Mouse (Mus musculus): ENCODE results near the gene Foxp4. TPM values are rescaled to one million over a fixed set of nuclear protein-coding genes. Genes with fewer than 3 reads are reported as not detected.
A peak's percentile ranks its signal among the peaks of the same experiment; 100 is the strongest.

The Foxp4 gene
- polyA plus RNA-seq, 1 experiment from 2014 or later: 18.0 TPM

DNA sequence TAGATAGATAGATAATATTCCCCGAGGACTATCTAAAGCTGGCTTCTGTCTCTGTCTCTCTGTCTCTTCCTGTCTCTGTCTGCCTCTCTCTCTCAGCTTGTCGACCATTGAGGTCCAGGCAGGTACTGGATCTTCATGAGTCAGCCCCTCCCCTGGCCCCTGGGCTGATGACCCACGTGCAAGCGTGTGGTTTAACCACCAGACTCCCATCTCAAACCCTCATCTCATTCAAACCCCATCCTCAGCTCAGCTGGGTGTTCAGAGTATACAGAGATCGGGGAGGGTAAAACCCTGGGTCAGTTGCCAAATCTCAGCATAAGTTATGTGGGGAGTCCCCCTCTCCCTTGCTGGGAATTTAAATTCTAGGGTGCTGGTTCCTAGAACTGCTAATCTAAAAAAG lies 24.3 kb upstream of the Foxp4 start:
- no peak overlapping the region for H3K27ac ChIP-seq
- H3K27me3 ChIP-seq (ENCODE audit: poor library complexity, severe bottlenecking): peaks cover 92% of the 10 kb centered on the region
- H3K4me3 ChIP-seq: no peak overlapping the region
- 77% methylated on average over 5 of the region's 5 CpGs for WGBS
- no peak for DNase-seq (ENCODE audit: extremely low spot score, low spot score)
- no peaks in the 10 kb centered on the region for H3K9me3 ChIP-seq
- H3K36me3 ChIP-seq (replicated peaks): no peaks in the 10 kb centered on the region
- H3K4me1 ChIP-seq: peaks cover 49% of the 10 kb centered on the region

DNA sequence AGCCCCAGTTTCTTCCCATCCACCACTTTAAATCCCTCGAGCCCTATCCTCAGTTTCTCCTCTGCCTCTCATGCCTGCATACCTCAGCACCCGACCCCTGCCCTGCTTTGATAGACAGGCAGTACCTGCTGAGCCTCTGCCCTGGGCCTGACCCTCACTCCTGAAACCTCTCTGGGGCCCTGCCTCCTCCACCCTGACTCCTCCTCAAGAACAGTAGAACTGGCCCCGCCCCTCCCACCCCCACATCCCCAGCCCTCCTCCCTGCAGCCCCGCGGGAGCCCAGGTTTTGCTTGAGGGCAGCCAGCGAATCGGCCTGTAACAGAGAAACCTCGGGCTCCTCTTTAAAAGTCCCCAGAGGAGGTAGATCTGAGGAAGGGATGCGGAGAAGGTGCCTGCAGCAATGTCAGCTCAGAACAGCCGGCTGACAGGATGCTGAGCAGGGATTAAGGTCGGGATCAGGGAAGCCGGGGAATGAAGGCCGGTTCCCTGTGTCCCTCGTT lies 22.5 kb upstream of the Foxp4 start:
- H3K4me1 ChIP-seq: peaks cover 50% of the 10 kb centered on the region
- WGBS: 3% methylated on average over 14 of the region's 14 CpGs

DNA sequence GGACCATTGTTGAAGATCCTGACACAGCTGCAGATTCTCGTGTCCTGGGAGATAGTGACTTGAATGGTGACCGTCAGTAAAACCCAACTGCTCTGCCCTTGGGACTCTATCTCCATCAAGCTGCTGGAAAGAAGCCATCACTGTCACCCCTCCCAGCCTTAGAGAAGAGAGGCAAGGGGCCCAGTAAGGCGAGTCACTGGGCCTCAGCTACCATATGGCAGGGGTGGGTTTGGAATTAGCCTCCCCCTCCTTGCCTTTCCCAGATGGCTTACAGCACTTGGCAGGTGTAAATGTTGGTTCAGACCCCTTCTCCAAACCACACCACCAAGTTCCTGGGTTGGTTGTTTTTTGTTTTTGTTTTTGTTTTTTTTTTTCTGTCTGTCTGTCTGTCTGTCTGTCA lies 21.7 kb upstream of the Foxp4 start:
- Histone ChIP-seq H3K27me3 (ENCODE audit: poor library complexity, severe bottlenecking) (peaks cover 80% of the 10 kb centered on the region), H3K4me3 (no peak overlapping the region), H3K9me3 (no peaks in the 10 kb centered on the region), H3K36me3 (replicated peaks) (no peaks in the 10 kb centered on the region), H3K27ac (no peak overlapping the region), H3K4me1 (peaks cover 46% of the 10 kb centered on the region)
- DNase-seq (ENCODE audit: extremely low spot score, low spot score): no peak
- WGBS: 86% methylated on average over 3 of the region's 3 CpGs

More for the DNA sequence above, 22.5 kb upstream of the Foxp4 start:
- Histone ChIP-seq H3K4me3 (peak overlapping the region; percentile 31), H3K9me3 (no peaks in the 10 kb centered on the region), H3K36me3 (replicated peaks) (no peaks in the 10 kb centered on the region), H3K27ac (peak overlapping the region; percentile 73), H3K27me3 (ENCODE audit: poor library complexity, severe bottlenecking) (peaks cover 79% of the 10 kb centered on the region)
- DNase-seq (ENCODE audit: extremely low spot score, low spot score): peak; percentile 58

DNA sequence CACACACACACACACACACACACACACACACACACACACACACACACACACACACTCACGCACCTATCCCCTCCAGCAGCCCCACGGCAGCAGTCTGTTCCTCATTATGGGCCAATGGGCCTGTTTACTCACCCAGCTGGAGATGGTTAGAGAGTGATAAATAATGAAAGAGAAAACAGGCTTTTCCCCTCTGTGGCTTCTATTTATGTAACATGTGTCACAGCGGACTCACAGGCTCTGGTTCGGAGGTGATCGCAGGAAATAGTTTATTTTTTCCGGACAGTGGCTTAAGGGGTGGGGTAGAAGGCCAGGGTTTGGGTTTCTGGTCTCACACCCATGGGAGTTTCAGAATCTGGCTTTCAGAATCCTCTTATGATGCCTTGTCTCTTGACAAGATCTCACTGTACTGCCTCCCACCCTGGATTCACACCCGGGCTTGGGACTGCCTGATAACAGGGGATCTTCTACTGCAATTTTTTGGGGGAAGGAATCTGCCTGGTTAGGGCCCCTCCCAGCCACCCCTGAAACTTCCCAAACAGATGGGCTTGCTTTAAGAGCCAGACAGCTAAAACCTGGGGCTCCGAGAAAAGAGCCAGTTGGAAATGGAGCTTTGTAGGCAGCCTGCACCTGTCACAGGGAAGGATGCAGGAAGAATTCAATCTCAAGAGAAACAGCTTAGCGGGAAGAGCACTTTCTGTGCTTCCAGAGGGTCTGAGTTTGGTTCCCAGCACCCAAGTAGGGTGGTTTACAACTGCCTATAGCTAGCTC lies 18.8 kb upstream of the Foxp4 start:
- Histone ChIP-seq H3K27me3 (ENCODE audit: poor library complexity, severe bottlenecking) (peaks cover 69% of the 10 kb centered on the region), H3K36me3 (replicated peaks) (no peaks in the 10 kb centered on the region), H3K4me3 (no peak overlapping the region), H3K4me1 (peaks cover 44% of the 10 kb centered on the region), H3K9me3 (no peaks in the 10 kb centered on the region), H3K27ac (peak overlapping the region; percentile 1; the same call in 1 of the 2 replicates)
- DNase-seq (ENCODE audit: extremely low spot score, low spot score): no peak
- 65% methylated on average over 9 of the region's 9 CpGs for WGBS

DNA sequence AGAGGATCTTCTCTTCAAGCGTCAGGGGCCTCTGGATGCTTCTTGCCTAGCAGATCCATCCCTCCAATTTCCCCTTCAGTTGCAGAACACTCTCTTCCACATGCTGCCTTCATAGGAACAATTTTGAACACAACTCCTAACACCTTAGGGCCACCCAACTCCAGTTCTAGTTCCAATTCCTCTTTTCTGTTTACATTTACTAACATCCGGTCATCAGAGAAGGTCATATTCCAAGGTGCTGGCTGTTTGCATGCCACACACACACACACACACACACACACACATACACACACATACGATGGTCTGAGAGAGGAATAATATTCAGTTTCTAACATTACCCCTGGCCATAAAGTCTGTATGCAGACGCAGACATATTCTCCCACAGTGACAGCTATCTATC lies 17.6 kb upstream of the Foxp4 start:
- Histone ChIP-seq H3K4me3 (no peak overlapping the region), H3K4me1 (peaks cover 45% of the 10 kb centered on the region), H3K9me3 (no peaks in the 10 kb centered on the region), H3K27ac (no peak overlapping the region), H3K36me3 (replicated peaks) (no peaks in the 10 kb centered on the region), H3K27me3 (ENCODE audit: poor library complexity, severe bottlenecking) (peaks cover 65% of the 10 kb centered on the region)
- WGBS: 87% methylated on average over 4 of the region's 4 CpGs
- no peak for DNase-seq (ENCODE audit: extremely low spot score, low spot score)

DNA sequence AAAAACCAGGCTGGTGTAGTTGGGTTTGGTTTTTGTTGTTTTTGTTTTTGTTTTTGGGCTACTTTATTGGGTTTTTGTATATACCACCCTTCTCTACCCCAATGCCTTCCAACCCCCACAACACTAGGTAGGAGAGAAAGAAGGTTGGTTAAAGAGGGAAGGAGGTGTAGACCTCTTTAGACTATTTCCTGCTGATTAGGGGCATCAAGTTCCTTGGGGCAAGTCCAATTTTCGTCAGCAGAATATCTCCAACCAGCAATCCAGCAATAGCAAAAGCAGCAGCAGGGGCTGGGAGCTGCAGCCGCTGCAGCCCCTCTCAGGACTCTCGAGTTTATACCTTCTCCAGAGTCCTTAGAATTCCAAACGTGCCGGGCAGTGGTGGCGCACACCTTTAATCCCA lies 14.4 kb upstream of the Foxp4 start:
- H3K4me3 ChIP-seq: no peak overlapping the region
- H3K9me3 ChIP-seq: 0 out of 2 replicates have a peak, but pooled peaks cover 4% of the 10 kb centered on the region
- no peak for DNase-seq (ENCODE audit: extremely low spot score, low spot score)
- peaks cover 39% of the 10 kb centered on the region for H3K27me3 ChIP-seq (ENCODE audit: poor library complexity, severe bottlenecking)
- 78% methylated on average over 6 of the region's 6 CpGs for WGBS
- no peak overlapping the region for H3K27ac ChIP-seq
- H3K36me3 ChIP-seq (replicated peaks): no peaks in the 10 kb centered on the region
- H3K4me1 ChIP-seq: peaks cover 32% of the 10 kb centered on the region

DNA sequence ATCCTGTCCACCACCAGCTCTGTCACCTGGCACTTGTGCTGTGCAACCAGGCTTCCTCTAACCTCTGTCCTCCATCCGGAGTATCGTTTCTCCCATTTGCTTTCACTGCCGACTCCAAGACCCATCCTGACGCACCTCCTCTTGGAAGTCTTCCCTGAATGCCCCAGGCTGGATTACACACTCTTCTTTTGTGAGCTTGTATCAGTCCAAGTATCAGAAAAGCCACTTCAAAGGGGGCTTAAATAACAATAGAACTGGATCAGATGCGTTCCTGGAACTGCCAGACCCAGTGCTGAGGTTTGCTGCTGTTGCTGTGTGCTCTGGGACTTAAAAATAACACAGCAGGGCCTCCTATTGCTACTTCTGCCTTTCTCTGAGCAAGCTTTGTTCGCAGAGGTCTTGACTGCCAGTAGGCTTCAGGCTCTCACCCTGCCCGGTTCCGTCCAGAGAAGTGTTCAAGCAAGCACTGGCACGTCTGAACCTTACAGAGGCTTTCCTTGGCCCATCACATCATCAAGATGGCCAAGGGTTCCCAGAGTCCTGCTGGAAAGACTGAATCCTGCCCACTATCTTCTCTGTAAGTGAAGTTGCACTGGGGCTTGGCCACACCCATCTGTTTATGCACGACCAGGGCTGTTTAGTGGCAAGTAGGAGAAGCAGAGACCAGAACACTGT lies 13.6 kb upstream of the Foxp4 start:
- Histone ChIP-seq H3K4me1 (peaks cover 25% of the 10 kb centered on the region), H3K36me3 (replicated peaks) (no peaks in the 10 kb centered on the region), H3K27ac (no peak overlapping the region), H3K27me3 (ENCODE audit: poor library complexity, severe bottlenecking) (peaks cover 34% of the 10 kb centered on the region), H3K9me3 (0 out of 2 replicates have a peak, but pooled peaks cover 4% of the 10 kb centered on the region), H3K4me3 (no peak overlapping the region)
- 23% methylated on average over 10 of the region's 10 CpGs for WGBS
- DNase-seq (ENCODE audit: extremely low spot score, low spot score): no peak

DNA sequence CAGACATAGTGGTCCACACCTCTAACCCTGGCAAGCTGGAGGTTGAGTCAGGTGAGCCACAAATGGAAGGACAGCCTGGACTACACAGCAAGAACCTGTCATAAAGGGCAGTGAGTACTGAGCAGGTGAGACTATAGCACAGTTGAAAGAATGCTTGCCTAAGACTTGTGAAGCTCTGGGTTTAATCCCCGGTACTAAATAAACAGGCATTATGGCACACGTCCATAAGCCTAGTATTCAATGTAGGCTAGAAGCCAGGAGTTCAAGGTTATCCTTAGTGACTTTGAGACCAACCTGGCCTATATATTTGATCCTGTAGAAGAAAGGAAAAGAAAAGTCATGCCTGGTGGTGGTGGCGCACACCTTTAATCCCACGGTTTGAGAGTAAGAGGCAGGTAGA lies 12.1 kb upstream of the Foxp4 start:
- 0 out of 2 replicates have a peak, but pooled peaks cover 4% of the 10 kb centered on the region for H3K9me3 ChIP-seq
- DNase-seq (ENCODE audit: extremely low spot score, low spot score): no peak
- peaks cover 13% of the 10 kb centered on the region for H3K4me1 ChIP-seq
- no peak overlapping the region for H3K4me3 ChIP-seq
- no peaks in the 10 kb centered on the region for H3K36me3 ChIP-seq (replicated peaks)
- no peak overlapping the region for H3K27ac ChIP-seq
- WGBS: 91% methylated on average over 4 of the region's 4 CpGs
- H3K27me3 ChIP-seq (ENCODE audit: poor library complexity, severe bottlenecking): peaks cover 32% of the 10 kb centered on the region

DNA sequence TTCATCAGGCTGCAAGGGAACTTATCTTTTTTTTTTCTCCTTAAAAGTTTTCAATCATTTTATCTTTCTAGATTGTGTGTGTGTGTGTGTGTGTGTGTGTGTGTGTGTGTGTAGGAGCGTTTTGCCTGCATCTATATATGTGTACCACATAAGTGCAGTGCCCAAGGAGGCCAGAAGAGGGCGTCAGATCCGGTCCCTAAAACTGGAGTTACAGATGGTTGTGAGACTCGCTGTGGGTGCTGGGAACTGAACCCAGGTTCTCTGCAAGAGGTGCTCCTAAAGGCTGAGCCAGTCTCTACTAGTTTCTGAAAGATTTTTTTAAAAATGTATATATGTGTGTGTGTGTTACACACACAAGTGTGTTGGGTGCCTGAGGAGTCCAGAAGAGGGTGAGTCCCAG lies 5.0 kb upstream of the Foxp4 start:
- Histone ChIP-seq H3K9me3 (peaks cover 6% of the 10 kb centered on the region; the same call in 1 of the 2 replicates), H3K4me1 (peaks cover 38% of the 10 kb centered on the region), H3K27me3 (ENCODE audit: poor library complexity, severe bottlenecking) (peaks cover 19% of the 10 kb centered on the region), H3K36me3 (replicated peaks) (no peaks in the 10 kb centered on the region; the same call in 1 of the 2 replicates), H3K27ac (no peak overlapping the region), H3K4me3 (no peak overlapping the region)
- no peak for DNase-seq (ENCODE audit: extremely low spot score, low spot score)
- WGBS: 89% methylated on average over 4 of the region's 4 CpGs

DNA sequence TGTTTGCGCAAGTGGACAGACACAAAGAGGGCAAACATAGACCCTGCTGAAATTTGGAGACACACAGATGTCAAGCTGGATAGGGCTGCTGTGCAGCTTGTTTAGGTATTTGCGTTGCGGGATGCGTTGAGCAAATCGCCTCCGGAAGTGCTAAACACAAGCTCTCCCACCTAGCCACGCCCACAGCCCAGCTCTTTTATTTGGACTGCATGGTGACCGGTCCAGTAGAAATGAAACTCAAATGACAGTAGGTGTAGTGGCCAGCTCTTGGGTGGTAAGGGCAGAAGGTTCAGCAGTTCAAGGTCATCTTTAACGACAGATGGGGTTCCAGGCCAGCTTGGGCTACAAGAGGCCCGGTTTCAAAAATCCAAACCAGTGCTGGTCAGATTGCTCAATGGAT lies 1.5 kb upstream of the Foxp4 start:
- Histone ChIP-seq H3K27ac (peak overlapping the region; percentile 97), H3K9me3 (peaks cover 6% of the 10 kb centered on the region; the same call in 1 of the 2 replicates), H3K4me3 (peak overlapping the region; percentile 84), H3K36me3 (replicated peaks) (peaks cover 6% of the 10 kb centered on the region; the same call in 1 of the 2 replicates), H3K27me3 (ENCODE audit: poor library complexity, severe bottlenecking) (peaks cover 23% of the 10 kb centered on the region), H3K4me1 (peaks cover 67% of the 10 kb centered on the region)
- WGBS: 15% methylated on average over 10 of the region's 10 CpGs
- DNase-seq (ENCODE audit: extremely low spot score, low spot score): peak; percentile 41

DNA sequence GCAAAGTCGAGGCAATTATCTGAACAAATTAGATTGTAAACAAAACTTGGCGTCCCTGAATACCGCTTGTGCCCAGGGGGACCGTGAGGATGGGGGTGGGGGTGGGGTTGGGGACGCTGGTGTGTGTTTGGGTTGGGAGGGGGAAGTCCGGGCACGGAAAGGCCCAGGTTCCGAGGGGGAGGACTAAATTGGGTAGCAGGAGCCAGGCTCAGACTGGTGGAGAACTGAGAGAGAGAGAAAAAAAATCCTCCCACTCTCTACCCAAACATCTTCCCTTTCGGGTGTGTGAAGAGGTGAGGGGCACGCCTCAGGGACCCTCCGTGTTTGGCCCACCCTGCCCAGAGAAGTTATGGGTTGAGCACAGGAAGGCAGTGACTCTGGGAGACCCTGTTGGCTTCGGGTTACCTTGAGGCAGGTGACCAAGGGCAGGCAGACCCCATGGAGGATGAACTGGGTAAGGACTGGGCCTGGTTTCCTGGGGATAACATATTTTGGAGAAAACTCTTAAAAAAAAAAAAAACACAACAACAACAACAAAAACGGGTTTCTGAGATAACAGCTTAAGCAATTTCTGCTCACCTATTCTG lies 988 bp upstream of the Foxp4 start:
- peak overlapping the region; percentile 84 for H3K4me3 ChIP-seq
- H3K27ac ChIP-seq: peak overlapping the region; percentile 97
- no peak for DNase-seq (ENCODE audit: extremely low spot score, low spot score)
- peaks cover 6% of the 10 kb centered on the region; the same call in 1 of the 2 replicates for H3K9me3 ChIP-seq
- peaks cover 11% of the 10 kb centered on the region; the same call in 1 of the 2 replicates for H3K36me3 ChIP-seq (replicated peaks)
- H3K27me3 ChIP-seq (ENCODE audit: poor library complexity, severe bottlenecking): peaks cover 24% of the 10 kb centered on the region
- peaks cover 72% of the 10 kb centered on the region for H3K4me1 ChIP-seq
- WGBS: under 1% methylated on average over 13 of the region's 13 CpGs

DNA sequence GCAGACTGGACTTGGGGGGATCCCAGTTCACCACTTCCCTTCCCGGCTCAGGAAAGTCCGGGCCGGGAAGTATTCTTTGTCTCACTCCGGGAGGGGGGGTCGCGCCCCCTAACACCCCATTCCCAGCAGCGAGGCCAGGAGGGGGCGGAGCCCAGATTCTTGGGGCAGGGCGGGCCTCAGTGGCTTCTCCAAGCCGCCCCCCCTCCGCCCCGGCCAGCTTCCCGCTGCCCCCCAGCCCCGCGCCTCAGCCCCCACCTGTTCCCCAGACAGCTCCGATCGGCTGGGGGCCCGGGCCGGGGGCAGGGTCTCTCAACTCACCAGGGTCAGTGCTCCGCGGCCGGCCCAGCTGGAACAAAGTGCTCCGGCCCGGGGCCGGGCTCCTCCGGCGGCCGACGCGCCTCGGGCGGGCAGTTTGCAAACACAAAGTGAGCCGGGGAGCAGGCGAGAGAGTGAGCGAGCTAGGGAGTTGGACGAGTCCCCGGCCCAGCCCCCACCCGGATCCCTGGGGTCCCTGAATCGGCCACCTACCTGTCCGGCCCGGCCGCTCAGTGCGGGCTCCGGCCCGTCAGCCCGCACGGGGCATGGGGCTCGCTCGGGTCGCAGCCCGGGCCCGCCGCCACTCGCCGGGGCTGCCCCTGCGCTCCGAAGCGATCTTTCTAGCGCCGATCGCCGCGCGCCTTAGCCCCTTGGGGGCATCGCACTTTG lies 615 bp downstream of the Foxp4 start:
- peak overlapping the region; percentile 97 for H3K27ac ChIP-seq
- H3K36me3 ChIP-seq (replicated peaks): peaks cover 28% of the 10 kb centered on the region
- peaks cover 40% of the 10 kb centered on the region for H3K27me3 ChIP-seq (ENCODE audit: poor library complexity, severe bottlenecking)
- H3K4me3 ChIP-seq: peak overlapping the region; percentile 84
- no peaks in the 10 kb centered on the region for H3K9me3 ChIP-seq
- WGBS: under 1% methylated on average over 65 of the region's 65 CpGs
- peaks cover 82% of the 10 kb centered on the region for H3K4me1 ChIP-seq
- peak; percentile 69 for DNase-seq (ENCODE audit: extremely low spot score, low spot score)

Measured in forebrain, embryonic 10.5 days (tissue).